Mouse (Mus musculus): Measurements from ENCODE around the gene Pan2.
"Not testable (repeated sequence)": the region's sequence is repeated elsewhere in the genome, so short reads cannot be mapped to it uniquely, and the experiment has no call there.

Pan2 gene

DNA sequence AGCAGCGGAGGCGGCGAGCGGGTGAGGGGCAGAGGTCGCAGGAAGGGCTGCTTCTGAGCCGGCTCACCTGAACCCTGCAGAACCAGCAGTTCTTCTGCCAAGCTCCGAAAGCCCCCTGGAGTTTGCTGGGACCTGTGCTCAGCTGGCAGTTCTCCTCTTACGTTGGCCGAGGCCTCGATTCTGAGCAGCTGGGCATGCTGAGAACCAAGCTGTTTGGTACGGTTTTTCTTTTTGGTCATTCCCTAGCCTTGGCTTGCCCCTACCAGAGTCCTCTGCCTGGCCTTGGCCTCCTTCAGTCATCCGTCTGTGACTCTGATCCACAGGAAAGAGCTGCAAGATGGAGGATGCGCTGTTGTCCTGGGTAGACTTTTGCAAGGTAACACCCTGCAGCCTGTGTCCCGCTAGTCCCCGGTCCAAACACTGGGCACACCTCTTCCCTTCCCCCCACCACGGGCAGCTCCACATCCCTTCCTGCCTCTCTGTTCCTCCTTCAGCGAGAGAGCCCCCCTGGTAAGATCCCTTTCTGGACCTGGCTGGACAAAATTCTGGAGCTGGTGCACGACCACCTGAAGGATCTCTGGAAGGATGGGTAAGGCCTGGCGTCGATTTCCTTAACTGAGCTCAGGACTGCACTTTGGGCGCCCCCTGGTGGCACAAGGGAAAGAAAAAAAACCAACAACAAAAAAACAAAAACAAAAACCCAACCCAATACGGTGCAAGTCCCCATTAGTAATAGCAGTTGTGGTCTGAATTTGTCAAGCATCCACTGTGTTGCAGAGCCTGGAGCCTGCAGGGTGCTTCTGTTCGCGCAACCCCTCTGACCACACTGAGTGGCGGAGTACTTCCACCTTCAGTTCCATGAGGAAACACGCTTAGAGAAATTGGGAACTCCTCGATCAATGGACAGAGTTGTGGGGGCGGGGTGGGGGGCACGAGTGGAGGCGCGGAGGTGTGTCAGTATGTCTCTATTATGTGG is 19.2 kb upstream of the Pan2 start:
- DNase-seq, result peak; percentile 98

DNA sequence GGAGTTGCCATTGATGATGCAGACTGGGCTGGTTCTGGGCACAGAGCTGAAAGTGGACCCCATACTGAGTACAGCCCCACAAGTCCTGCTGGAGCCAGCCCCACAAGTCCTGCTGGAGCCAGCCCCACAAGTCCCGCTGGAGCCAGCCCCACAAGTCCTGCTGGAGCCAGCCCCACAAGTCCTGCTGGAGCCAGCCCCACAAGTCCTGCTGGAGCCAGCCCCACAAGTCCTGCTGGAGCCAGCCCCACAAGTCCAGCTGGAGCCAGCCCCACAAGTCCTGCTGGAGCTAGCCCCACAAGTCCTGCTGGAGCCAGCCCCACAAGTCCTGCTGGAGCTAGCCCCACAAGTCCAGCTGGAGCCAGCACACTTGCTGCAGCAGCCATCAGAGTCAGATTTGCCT is 12.5 kb upstream of the Pan2 start:
- peak; percentile 75 to 76 for DNase-seq

DNA sequence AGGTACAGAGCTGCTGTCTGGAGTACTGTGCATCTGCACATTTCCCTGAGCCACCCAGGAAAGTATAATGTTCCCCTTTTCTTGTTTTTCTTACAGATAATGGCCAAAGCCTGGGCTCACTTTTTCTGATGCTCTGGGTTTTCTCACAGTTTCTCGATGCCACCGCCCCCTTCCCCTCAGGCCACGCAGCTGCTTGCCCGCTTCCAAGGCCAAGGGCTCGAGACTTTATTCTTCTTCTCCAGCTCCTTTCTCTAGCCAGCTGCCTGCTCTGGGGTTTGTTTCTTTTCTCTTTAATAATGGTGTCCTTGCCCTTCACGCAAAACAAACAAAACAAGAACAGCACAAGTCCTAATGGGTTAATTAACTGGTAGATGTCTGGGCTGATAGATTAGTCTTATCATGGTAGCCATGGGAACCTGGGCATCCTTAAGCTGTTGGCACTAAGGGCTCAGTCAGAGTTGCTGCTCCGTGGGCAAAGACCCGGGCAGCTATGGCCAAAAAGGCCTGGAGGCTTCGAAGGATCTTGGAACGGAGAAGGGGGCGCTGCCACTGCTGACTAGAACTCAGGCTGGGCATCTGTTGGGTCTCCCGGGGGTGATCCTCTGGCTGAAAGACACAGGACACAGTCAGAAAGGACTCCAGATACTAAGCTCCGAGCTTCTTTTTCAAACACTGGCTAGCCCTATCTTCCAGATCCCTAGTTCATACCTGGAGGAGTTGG is 6.6 kb upstream of the Pan2 start:
- DNase-seq, result peak; percentile 62 to 75

DNA sequence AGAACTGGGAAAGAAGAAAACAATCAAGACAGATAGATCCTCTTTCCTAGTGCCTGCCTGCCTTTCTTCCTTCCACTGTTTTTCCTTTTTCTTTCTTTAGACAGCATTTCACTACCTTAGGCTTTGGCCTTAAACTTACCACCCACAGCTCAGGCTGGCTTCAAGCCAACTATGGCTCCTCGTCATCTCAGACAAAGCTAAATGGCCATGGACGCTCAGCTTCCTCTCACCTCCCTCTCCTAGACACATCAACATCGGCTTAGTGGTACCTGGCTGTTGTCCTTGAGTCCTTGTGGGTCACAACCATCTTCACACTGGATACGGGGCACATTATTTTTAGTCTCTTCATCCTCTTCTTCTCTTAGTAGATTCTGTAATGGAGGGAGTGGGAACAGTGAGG is 5.9 kb upstream of the Pan2 start:
- DNase-seq, result peak; percentile 83 to 87

DNA sequence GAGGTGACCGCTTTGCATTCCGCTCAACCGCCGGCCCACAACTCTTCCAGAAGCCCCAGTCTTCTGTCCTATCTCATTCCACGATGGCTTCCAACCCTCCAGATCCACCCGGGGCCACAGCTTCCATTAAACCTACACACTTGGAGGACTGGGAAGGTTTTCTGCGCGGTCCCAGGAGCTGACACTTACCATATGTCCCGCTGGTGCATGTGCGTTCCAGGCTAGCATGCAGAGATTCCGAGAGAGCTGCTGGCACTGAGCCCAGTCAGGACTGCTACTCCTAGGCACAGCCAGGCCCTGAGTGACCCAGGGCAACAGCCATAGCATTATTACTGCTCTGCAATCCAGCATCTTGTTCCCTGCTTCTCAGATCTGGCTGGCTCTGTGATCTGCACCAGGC is 5.5 kb upstream of the Pan2 start:
- DNase-seq, result peak; percentile 74 to 75

DNA sequence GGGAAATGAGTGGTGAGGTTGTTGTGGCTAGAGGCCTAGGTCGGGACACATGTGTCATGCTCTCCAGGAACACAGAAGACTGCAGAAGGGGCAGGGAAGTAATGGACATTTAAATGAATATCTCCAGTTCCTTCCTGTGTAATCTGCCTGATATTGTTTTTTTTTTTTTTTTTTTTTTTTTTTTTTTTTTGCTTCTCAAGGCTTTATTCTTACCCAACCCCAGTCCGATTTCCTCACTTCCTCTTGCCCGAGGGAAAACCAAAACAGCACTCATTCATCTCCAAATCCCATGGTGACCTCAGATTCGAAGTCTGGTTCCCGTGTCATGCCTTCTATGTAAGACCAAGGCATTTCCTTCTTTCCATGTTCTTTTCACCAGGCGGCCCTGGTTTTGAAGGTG is 4.9 kb upstream of the Pan2 start:
- peak in 1 of 2 experiments; percentile 7 for DNase-seq

DNA sequence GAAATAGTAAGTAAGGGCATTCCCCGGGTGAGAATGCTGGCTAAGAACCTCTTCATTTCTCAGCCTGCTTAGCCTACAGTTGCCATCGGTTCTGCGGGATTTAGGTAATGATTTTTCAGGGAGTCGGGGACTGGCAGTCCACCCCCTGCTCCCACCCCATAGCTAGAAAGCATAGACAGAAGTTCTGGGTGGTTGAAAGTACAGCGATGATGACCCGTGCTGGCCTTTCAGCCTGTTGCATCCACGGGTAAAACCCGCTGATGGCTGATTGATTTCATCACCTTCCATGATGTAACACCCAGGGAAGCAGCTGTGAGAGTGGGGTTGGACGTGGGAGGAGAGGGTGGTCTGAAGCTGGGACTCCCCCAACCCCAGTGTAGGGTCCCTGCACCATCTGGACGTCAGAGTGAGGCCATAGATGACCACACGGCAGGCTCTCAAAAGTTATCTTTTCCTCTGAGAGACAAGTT is 4.4 kb upstream of the Pan2 start, which contains the start of gene Il23a:
Gene Il23a, minus strand, starts transcription at position 51 of the 470 bp plus-strand sequence.
- DNase-seq, result no peak

DNA sequence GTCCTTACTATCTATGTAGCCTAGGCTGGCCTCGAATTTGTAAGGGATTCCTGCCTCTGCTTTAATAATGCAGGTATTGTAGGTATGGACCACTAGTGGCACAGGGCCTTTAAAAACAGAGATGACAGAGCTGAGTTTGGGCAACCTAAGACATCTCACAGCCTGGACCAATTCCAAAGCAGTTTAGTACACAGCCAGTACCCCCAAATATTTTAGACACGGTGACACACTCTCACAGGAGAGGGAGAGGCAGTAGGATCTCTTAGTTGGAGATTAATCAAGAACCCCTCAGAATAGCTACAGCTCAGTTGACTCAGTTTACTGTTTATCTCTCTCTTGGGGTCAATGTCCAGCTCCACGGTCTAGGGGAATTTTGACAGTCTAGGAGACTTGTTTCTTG is 778 bp upstream of the Pan2 start:
- DNase-seq, result peak in 1 of 2 experiments; percentile 42

DNA sequence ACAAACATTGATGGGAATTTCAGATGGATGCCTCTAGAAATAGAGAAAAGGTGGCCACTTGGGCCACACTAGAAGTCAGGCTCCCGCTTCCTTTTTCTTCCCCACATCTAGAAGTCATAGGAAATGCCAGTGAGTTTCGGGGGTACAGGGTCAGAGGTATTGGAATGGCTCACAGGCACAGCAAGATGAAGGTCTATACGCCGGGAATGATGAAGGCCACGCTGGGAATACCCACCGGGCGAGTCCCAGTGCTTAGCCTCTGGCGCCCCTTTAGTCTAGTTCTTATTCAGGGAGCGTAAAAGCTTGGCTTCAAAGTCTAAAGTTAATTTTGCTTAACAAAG is 380 bp upstream of the Pan2 start:
- DNase-seq, result no peak

DNA sequence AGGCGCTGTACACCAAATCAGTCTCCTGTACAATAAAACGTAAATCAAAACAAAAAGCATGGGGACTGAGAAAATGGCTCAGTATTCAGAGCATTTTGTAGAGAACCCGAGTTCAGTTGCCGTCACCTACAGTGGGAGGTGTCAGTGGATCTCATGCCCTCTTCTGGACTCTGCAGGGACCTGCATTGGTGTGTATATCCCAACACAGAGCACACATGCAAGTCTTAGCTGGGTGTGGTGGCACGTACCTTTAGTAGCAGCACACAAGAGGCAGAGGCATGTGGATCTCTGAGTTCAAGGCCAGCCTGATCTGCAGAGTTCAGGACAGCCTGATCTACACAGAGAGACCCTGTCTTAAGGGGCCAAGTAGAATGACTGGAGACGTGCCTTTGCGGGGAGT is 6.5 kb downstream of the Pan2 start:
- DNase-seq, result no peak

DNA sequence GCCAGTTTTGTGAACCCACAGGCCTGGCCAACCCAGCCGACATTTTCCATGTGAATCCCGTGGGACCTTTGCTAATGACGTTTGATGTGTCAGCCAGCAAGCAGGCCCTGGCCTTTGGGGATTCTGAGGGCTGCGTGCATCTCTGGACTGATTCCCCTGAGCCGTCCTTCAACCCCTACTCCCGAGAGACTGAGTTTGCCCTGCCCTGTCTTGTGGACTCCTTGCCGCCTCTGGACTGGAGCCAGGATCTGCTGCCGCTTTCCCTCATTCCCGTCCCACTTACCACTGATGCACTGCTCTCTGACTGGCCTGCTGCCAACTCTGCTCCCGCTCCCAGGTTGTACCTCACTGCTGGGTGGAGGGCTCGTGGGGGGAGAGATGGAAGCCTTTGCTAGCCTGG is 7.0 kb downstream of the Pan2 start:
- DNase-seq, result peak; percentile 77 to 79

DNA sequence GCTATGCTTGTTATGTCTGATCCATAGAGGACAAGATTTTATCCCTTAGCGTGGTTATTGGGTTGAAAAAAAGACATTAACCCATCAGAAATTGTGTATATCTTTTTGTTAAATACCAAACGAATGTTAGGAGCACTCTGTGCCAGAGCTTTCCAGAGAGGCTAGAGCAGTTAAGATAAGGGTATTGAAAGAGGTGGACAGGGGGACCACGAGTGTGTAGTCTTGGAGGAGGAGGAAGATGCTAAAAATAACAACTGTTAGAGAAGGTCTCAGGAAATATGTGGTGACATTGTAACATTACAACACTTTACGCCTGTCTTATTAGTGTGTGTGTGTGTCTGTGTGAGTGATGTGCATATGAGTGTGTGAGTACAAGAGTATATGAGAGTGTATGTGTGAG is 7.8 kb downstream of the Pan2 start:
- DNase-seq, result no peak

DNA sequence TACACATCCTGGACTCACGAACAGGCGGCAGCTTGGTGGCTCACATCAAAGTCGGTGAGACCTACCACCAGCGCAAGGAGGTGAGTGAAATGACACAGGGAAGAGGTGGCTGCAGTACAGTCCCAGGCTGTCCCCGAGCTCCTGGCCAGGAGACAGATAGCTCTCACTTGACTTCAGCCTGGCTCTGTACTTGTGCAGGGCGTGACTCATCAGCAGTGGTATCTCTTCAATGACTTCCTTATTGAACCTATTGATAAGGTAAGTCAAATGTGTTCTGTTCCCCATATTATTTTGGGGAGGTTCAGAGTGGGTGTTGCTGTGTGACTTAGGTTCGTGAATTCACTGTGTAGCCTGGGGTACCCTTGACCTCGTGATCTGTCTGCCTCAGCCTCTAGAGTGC is 12.4 kb downstream of the Pan2 start:
- DNase-seq, result no peak

DNA sequence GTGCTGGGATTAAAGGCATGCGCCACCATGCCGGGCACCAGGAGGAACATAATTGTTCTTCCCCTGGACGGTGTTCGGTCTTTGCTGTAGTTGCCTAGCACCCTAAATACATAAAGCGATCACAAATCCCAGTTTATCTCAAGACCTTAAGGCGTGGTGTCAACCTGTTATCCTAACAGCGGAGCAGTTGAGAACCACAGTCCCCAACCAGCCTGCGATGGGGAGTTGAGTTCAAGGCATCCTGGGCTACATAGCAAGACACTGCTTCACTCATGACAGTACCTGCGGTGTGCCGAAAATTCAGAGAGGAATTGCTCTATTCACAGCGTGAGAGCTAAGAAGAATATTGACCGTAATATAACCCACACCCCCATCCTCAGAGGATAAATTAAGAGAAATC is 18.5 kb downstream of the Pan2 start:
- DNase-seq, result no peak

DNA sequence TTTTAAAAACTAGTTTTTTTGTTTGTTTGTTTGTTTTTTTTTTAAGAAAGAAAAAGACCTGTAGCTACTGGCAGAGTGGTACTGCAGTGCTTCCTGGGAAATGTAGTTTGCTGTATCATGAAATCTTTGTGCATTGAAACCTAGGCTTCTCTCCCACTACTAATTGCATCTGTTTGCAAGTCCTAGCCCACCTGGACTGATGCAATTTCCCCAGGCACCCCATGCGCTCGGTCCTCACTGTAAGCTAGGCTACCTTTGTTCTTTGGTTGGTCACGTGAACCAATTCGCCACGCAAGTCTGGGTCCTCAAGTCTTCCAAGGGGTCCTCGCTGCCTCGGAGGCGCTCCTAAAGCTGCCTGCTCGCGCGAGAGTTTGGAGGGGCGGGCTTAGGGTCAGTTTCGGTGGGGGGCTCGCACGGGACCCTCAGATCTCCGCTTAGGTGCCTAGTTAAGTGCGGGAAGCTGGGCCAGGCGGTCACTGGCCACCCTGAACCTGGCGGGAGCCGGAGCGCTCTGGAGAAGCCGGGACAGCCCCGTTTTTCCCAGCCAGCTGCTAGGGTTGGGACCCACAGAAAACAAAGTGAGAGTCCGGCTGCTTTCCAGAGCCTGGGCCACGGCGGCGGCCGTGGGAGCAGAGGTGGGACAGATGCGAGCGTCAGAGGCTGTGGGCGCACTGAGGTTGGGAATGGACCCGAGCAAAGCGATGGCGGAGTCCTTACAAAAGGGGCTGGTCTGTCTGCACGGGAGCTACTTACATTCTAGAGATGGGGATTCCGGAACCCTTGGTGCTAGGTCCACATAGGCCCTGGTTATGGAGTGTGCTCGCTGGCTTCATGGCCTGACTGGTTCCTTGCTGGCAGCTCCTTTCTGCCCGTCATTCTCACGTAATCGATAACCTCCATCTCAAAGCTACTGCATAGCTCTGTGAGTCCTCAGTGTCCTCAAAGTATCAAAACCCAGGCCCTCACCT is 19.3 kb downstream of the Pan2 start, which contains the start of gene Cnpy2:
Gene Cnpy2, plus strand, starts transcription at position 319 of the 968 bp plus-strand sequence.
- peak; percentile 93 to 95 for DNase-seq

DNA sequence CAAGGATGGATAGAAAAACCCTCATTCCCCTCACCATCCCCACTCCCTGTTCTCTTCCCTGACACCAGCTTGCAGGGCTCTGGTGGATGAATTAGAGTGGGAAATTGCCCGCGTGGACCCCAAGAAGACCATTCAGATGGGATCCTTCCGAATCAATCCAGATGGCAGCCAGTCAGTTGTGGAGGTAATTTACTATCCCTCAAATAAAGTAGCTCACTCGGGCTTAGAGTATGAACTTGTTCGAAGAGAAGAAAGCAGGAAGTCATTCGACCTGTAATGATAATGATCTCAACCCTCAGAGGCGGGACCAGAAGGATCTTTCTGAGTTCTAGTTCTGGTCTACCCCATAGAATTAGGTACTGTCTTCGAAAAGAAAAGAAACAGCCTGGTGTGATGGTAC is 20.4 kb downstream of the Pan2 start:
- no peak for DNase-seq

DNA sequence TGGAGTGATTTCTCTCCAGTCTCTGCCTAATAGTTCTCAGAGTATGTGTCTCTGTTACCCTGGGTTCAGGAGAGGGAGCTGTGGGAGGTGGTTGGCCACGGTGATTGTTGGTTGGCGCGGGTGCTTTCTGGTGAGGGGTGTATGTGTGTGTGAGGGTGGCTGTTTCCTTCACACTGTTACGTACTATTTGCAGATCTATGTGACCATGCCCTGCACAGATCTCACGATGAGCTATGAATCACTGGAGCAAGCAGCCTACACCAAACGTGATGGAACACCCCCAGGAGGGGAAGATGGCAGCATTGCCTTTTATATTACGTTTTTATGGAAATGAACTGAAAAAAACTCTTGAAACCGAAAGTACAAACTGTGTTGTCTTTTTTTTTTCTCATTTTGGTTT is 23.7 kb downstream of the Pan2 start:
- no peak for DNase-seq

DNA sequence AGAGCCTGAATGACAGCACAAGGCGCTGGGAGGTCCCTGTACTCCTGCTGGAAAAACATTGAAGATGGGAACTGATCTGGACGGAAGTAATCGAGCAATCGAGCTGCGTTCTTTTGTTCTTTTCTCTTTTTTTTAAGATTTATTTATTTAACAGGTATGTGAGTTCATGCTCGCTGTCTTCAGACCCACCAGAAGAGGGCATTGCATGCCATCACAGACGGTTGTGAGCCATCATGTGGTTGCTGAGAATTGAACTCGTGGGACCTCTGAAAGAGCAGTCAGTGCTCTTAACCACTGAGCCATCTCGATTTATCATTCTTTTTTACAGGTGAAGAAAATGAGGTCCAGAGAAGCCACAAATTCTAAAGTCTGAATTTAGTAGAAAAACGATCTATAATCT is 24.5 kb downstream of the Pan2 start:
- DNase-seq, result no peak

DNA sequence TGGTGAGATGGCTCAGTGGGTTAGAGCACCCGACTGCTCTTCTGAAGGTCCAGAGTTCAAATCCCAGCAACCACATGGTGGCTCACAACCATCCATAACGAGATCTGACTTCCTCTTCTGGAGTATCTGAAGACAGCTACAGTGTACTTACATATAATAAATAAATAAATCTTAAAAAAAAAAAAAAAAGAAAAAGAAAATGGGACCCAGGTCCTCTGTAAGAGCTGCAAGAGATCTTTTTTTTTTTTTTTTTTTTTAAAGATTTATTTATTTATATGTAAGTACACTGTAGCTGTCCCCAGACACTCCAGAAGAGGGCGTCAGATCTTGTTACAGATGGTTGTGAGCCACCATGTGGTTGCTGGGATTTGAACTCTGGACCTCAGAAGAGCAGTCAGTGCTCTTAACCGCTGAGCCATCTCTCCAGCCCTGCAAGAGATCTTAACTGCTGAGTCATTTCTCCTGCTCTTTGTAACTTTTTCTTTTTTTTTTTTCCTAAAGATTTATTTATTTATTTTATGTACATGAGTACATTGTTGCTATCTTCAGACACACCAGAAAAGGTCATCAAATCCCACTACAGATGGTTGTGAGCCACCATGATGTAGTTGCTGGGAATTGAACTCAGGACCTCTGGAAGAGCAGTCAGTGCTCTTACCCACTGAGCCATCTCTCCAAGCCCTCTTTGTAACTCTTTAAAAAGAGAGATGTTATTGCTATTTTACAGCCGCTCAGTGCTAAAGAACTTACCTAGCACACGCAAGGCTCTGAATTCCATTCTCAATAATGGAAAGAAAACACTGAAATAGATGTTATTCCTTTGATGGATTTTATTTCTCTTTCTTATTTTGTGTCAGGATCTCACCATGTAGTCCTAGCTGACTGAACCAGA is 29.5 kb downstream of the Pan2 start:
- not testable (repeated sequence) for DNase-seq

DNA sequence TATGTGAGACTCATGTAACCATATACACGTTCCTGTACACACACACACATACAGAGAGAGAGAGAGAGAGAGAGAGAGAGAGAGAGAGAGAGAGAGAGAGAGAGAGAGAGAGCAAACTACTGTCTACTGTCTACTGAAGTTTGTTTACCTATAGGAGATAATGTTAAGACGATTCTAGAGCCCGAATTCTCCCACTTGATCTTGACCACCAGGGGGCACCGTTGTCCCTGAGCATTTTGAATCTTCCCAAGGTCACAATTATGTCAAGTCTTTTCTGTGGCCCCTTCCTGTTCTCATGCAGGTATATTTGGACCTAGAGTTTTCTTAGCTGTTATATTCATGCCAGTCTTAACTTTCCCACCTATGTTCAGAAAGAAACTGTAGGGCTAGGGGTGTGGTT is 32.4 kb downstream of the Pan2 start:
- peak; percentile 87 to 90 for DNase-seq

DNA sequence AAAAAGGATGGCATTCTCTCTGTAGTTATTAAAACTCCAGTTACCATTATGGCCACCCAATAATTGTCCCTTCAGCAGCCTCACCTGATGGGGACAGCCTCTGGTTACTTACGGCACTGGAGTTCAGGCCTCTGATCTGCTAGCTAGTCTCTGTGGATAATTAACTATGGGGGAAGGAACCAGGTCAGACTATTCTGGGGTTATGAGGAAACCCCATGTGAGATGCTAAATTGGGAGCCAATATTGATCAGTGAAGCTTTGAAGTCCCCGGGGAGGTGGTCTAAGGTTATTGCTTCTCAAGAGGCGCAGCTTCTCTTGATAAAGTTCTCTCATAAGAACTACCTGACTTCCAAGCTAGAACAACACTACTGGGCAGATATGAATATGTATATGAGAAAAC is 33.1 kb downstream of the Pan2 start:
- DNase-seq, result no peak

DNA sequence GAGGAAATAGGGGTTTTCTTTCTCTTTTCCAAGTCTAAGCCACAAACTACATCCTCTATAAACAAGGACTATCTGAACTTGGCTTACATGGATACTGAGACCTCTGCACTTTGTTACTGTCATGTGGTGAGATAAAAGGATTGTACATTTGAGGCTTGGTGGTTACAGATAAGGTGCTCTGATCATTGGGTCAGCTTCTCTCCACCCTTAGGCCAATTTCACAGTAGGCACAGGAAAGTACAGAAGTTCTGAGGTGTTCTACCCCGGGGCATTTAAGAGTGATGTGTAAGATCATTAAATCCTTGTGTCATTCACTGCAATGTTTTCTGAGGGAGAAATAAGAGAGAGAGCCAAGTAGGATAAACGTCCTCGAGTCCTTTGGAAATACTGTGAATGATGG is 33.5 kb downstream of the Pan2 start:
- no peak for DNase-seq

All from cerebellum, postnatal 10 days (tissue).